Mouse (Mus musculus) layer of hippocampus, postnatal 14 days (tissue): ENCODE measurements around the gene Cbl. TPM values are rescaled to one million over a fixed set of nuclear protein-coding genes. Genes with fewer than 3 reads are reported as not detected.

Experiments
- DNase-seq, 2 experiments: peaks; one replicate each; pipeline ENCODE4 v3.0.0; 2021 to 2022; ENCODE audit warnings: low spot score in 2 of 2, mixed read lengths in 1 of 2
- long read RNA-seq, 2 experiments: library from polyadenylated mRNA; stranded (forward); transcript quantifications; one replicate each; pipeline ENCODE4 v2.0.0; 2021
- total RNA-seq, 2 experiments: library from RNA; stranded (reverse); gene quantifications; 2 replicates each; pipeline ENCODE4 v1.2.3; 2021

Cbl gene
- 10 to 100 TPM; 58.1 to 62.7 TPM for total RNA-seq
- long read RNA-seq, experiment 1, partial matches to known transcripts: 2 of 2 reads
- long read RNA-seq, experiment 1, other reads (novel, unspliced or antisense): 0 of 2 reads
- long read RNA-seq, experiment 2, partial matches to known transcripts: 1 of 1 reads
- long read RNA-seq, experiment 2, other reads (novel, unspliced or antisense): 0 of 1 reads

DNA sequence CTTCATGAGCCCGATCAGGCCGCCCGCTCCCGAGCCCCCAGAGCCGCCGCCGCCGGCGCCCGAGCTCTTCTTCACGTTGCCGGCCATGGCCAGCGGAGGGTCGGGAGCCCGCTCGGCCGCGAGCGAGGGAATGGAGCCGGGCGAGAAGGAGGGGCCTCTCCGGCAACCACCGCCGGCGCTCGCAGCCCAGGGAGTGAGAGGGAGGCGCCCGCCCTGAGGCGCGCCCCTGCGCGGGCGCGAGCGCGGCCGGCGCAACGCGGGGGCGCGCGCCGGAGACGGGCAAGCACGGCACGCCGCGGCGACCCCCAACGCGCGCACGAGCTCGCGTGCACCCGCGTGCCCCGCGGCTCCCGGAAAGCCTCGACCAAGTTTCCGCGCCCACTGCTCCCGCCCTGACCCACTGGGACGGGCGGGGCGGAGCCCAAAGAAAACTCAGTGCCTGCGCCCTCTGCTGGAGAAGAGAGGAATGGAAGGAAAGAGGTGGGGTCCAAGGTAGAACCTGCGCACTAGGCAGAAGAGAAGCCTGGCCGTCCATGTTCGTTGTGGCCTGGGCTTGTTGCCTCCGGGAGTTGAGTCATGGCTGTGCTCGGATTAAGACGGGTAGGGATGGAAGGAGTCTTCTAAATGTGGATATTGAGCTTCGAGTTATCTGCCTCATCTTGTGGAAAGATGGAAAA is at the start of gene Cbl:
TSS of gene Cbl (minus strand) at position 248 of the 677 bp plus-strand sequence.
- peak; percentile 100 for DNase-seq

GRCm38 (mm10) chr9:44283183-44283582 is 49.3 kb upstream of the Cbl start:
- no peak for DNase-seq

GRCm38 (mm10) chr9:44269973-44270372 is 36.1 kb upstream of the Cbl start:
- DNase-seq: no peak

DNA sequence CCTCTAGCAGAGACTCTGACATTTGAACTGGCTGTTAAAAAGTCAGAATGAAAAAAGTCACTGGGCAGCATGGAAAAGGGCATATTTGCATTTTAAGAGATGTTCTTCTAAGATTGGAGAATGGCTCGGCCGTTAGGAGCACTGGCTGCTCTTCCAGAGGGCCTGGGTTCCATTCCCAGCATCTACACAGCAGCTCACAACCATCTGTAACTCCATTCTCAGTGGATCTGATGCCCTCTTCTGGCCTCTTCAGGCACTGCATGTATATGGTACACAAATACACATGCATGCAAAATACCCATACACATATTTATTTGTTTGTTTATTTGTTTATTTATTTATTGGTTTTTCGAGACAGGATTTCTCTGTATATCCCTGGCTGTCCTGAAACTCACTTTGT is 35.2 kb upstream of the Cbl start:
- no peak for DNase-seq

- no peak for DNase-seq
Measured at GRCm38 (mm10) chr9:44268432-44268831, 34.6 kb upstream of the Cbl start, which contains the start of gene Nlrx1. Gene Nlrx1, minus strand, starts transcription at chr9:44268599.

DNA sequence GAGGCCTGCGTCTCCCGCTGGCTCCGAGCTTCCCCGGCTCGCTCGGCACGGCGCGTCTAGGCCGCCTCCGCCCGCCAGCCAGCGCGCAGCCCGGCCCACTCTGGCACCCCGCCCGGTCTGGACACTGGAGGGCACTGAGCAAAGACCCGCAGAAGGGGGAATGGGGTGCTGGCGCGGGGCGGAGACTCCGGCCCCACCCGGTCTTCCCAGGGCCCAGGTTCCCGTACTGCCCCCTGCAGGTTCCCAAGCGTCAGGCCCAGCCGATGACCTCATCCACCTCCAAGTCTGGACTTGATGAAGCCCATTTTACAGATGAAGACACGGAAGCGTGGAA is 34.1 kb upstream of the Cbl start:
- peak; percentile 79 to 84 for DNase-seq

GRCm38 (mm10) chr9:44267319-44268026 is 33.6 kb upstream of the Cbl start:
- DNase-seq: no peak

GRCm38 (mm10) chr9:44266478-44267226 is 32.8 kb upstream of the Cbl start:
- no peak for DNase-seq

DNA sequence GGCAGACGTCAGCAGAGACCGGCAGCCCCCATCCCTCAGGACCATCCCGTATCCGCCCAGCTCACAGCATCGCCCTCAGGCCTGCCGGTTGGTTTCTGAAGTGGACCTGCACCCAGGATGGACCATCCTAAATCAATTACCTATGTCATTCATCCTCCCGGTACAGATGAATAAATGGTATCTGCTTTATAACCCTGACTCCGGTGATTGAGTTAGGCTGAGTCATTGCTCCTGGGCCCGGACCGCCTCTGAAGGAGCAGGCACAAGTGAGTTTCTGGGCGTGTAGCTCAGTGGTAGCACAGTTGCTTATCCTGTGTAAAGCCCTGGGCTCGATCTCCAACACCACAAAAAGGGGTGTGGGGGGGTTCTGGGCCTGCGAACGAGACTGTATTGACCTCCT is 27.5 kb upstream of the Cbl start:
- no peak for DNase-seq

- DNase-seq: no peak
Measured at GRCm38 (mm10) chr9:44259014-44259413, 25.2 kb upstream of the Cbl start.

- DNase-seq: no peak
Measured at GRCm38 (mm10) chr9:44256213-44256612, 22.4 kb upstream of the Cbl start.

DNA sequence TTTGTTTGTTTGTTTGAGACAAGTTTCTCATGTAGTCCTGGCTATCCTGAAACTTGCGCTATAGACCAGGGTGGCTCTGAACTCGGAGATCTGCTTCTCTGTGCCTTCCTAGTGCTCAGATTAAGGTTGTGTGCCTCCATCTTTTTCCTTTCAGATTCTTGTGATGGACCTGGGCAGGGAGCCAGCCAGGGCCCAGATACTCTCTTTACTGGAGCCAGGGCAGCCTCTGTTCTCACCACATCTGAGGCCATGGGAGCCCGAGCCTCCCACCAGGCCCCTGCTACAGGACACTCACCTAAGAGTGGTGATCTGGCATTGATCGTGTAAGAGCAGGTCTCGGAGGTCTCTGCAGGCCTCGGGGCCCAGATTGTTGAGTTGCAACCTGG is 21.3 kb upstream of the Cbl start:
- DNase-seq: no peak

GRCm38 (mm10) chr9:44254508-44255135 is 20.8 kb upstream of the Cbl start:
- DNase-seq: no peak

DNA sequence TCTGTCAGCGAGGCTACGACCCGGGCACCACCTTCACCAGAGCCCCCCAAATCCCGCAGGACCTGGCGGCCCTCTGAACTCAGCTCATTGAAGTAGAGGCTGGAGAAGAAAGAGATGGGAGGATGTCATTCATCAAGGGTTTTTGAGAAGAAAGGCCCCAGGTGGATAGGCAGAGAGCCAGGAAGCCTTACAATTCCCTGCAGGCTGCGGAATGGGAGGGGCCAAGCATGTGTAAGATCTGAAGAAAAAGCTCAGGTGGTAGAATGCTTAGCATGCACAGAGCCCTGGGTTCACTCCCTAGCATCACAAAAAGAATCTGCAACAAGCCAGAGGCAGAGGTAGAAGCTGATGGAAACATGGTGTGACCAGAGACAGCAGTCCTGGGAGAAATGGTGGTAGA is 19.6 kb upstream of the Cbl start:
- DNase-seq: no peak

DNA sequence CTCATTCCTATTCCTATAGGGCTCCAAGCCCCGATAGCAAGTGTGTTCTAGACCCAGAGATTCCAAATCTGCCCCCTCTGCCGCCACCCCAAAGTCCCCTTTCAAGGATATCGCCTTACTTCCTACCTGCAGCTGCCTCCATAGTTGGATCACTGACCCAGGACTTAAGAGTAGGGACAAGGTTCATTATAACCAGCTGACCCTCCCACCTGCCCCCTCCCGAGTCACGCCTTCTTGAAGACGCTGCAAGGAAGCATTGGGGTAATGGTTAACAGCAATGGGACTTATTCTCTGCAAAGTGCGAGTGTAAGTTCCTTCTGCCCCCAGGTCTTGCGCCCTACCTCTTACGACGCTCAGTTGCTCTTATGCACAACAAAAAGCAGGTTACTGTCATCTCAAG is 17.5 kb upstream of the Cbl start, which contains the start of gene Pdzd3:
TSS of gene Pdzd3 (minus strand) at position 158 of the 400 bp plus-strand sequence.
- DNase-seq: no peak

GRCm38 (mm10) chr9:44250445-44250844 is 16.6 kb upstream of the Cbl start:
- DNase-seq: no peak

GRCm38 (mm10) chr9:44249181-44250146 is 15.6 kb upstream of the Cbl start:
- DNase-seq: peak; percentile 62 to 71

DNA sequence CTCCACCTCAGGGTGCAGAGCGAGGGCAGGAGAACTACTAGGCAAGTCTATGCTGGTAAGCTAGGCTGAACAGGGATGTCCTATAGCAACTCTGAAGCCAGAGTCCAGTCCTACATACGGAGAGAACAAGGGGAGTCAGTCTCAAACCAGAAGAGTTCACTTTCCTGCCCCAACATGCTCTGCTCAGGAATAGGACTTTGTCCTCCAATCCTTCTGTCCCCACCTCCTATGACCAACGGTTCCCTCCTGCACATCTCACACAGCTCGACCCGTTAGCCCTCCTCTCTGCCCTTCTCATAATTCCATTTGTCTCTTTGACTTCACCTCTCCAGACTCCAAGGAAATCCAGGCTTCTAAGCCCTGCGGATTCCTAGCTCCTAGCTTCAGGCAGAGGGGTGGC is 14.1 kb upstream of the Cbl start:
- DNase-seq: no peak

- DNase-seq: no peak
Measured at GRCm38 (mm10) chr9:44243621-44244020, 9.8 kb upstream of the Cbl start.

DNA sequence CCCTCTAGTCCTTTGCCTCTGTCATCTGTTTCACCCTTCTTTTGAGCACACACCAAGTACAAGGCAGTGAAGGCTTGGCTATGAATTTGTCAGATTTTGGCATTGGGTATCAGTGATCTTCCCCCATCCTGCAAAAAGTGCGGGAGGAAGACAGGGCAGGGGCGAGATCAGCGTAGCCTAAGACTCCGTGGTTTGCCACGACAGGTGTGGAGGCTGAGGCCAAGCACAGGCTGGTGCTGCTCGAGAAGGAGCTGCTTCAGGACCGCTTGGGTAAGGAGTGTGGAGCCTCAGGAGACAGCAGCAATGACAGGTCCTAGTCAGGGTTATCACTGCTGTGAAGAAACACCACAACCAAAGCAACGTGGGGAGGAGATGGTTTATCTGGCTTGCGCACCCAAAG is 7.6 kb upstream of the Cbl start:
- DNase-seq: no peak
